Mouse (Mus musculus): ENCODE measurements around the gene Ahnak. TPM values are rescaled to one million over a fixed set of nuclear protein-coding genes. Genes with fewer than 3 reads are reported as not detected.

Ahnak gene
- polyA plus RNA-seq, 1 experiment from 2014 or later, result 10.6 TPM

GRCm38 (mm10) chr19:9071456-9072156 lies 82.5 kb downstream of the Ahnak start:
- ATAC-seq (replicated peaks; ENCODE audit: insufficient number of reproducible peaks, low FRiP score, low TSS enrichment, low read depth) (no peak), DNase-seq (ENCODE audit: low spot score) (no peak)
- no peak overlapping the region for H3K9ac ChIP-seq (replicated peaks; ENCODE audit: low read length)
- no peak overlapping the region; the same call in 1 of the 2 replicates for H3K27ac ChIP-seq (replicated peaks; ENCODE audit: low read depth, low read length)
- H3K4me2 ChIP-seq (ENCODE audit: low read depth, low read length), result no peak overlapping the region
- no peak overlapping the region for H3K4me3 ChIP-seq (ENCODE audit: low read depth, low read length)
- no peaks in the 10 kb centered on the region for H3K4me1 ChIP-seq (ENCODE audit: control insufficient read depth, insufficient read depth, low read length)
- H3K9me3 ChIP-seq (replicated peaks; ENCODE audit: control insufficient read depth, low read length), result no peaks in the 10 kb centered on the region
- H3K27me3 ChIP-seq (ENCODE audit: control insufficient read depth, insufficient read depth, low read length), result no peaks in the 10 kb centered on the region
- 65% methylated on average over 7 of the region's 7 CpGs for WGBS
- H3K36me3 ChIP-seq (replicated peaks; ENCODE audit: control insufficient read depth, insufficient read depth, low read depth, low read length), result no peaks in the 10 kb centered on the region

GRCm38 (mm10) chr19:9072157-9072530 lies 83.1 kb downstream of the Ahnak start:
- DNase-seq (ENCODE audit: low spot score) (no peak), ATAC-seq (replicated peaks; ENCODE audit: insufficient number of reproducible peaks, low FRiP score, low TSS enrichment, low read depth) (no peak)
- no peaks in the 10 kb centered on the region for H3K27me3 ChIP-seq (ENCODE audit: control insufficient read depth, insufficient read depth, low read length)
- H3K4me2 ChIP-seq (ENCODE audit: low read depth, low read length), result no peak overlapping the region
- H3K9ac ChIP-seq (replicated peaks; ENCODE audit: low read length), result no peak overlapping the region
- WGBS, result 80% methylated on average over 2 of the region's 2 CpGs
- H3K4me1 ChIP-seq (ENCODE audit: control insufficient read depth, insufficient read depth, low read length), result no peaks in the 10 kb centered on the region
- H3K36me3 ChIP-seq (replicated peaks; ENCODE audit: control insufficient read depth, insufficient read depth, low read depth, low read length), result no peaks in the 10 kb centered on the region
- no peak overlapping the region for H3K27ac ChIP-seq (replicated peaks; ENCODE audit: low read depth, low read length)
- no peaks in the 10 kb centered on the region for H3K9me3 ChIP-seq (replicated peaks; ENCODE audit: control insufficient read depth, low read length)
- no peak overlapping the region for H3K4me3 ChIP-seq (ENCODE audit: low read depth, low read length)

GRCm38 (mm10) chr19:9073776-9074411 lies 84.8 kb downstream of the Ahnak start:
- H3K36me3 ChIP-seq (replicated peaks; ENCODE audit: control insufficient read depth, insufficient read depth, low read depth, low read length), result no peaks in the 10 kb centered on the region
- H3K4me1 ChIP-seq (ENCODE audit: control insufficient read depth, insufficient read depth, low read length), result no peaks in the 10 kb centered on the region
- no peak overlapping the region for H3K27ac ChIP-seq (replicated peaks; ENCODE audit: low read depth, low read length)
- WGBS, result 71% methylated on average over 12 of the region's 12 CpGs
- no peaks in the 10 kb centered on the region for H3K27me3 ChIP-seq (ENCODE audit: control insufficient read depth, insufficient read depth, low read length)
- H3K9me3 ChIP-seq (replicated peaks; ENCODE audit: control insufficient read depth, low read length), result no peaks in the 10 kb centered on the region
- no peak overlapping the region for H3K4me2 ChIP-seq (ENCODE audit: low read depth, low read length)
- H3K4me3 ChIP-seq (ENCODE audit: low read depth, low read length), result no peak overlapping the region
- H3K9ac ChIP-seq (replicated peaks; ENCODE audit: low read length), result no peak overlapping the region
- ATAC-seq (replicated peaks; ENCODE audit: insufficient number of reproducible peaks, low FRiP score, low TSS enrichment, low read depth) (no peak), DNase-seq (ENCODE audit: low spot score) (no peak)

GRCm38 (mm10) chr19:9074424-9074823 lies 85.3 kb downstream of the Ahnak start:
- no peak overlapping the region for H3K27ac ChIP-seq (replicated peaks; ENCODE audit: low read depth, low read length)
- ATAC-seq (replicated peaks; ENCODE audit: insufficient number of reproducible peaks, low FRiP score, low TSS enrichment, low read depth) (no peak), DNase-seq (ENCODE audit: low spot score) (no peak)
- H3K36me3 ChIP-seq (replicated peaks; ENCODE audit: control insufficient read depth, insufficient read depth, low read depth, low read length), result no peaks in the 10 kb centered on the region
- WGBS, result 78% methylated on average over 4 of the region's 4 CpGs
- H3K27me3 ChIP-seq (ENCODE audit: control insufficient read depth, insufficient read depth, low read length), result no peaks in the 10 kb centered on the region
- no peak overlapping the region for H3K4me2 ChIP-seq (ENCODE audit: low read depth, low read length)
- no peaks in the 10 kb centered on the region for H3K9me3 ChIP-seq (replicated peaks; ENCODE audit: control insufficient read depth, low read length)
- H3K4me3 ChIP-seq (ENCODE audit: low read depth, low read length), result no peak overlapping the region
- H3K9ac ChIP-seq (replicated peaks; ENCODE audit: low read length), result no peak overlapping the region
- no peaks in the 10 kb centered on the region for H3K4me1 ChIP-seq (ENCODE audit: control insufficient read depth, insufficient read depth, low read length)

- H3K9me3 ChIP-seq (replicated peaks; ENCODE audit: control insufficient read depth, low read length), result no peaks in the 10 kb centered on the region
- no peaks in the 10 kb centered on the region for H3K4me1 ChIP-seq (ENCODE audit: control insufficient read depth, insufficient read depth, low read length)
- no peaks in the 10 kb centered on the region for H3K27me3 ChIP-seq (ENCODE audit: control insufficient read depth, insufficient read depth, low read length)
- H3K4me2 ChIP-seq (ENCODE audit: low read depth, low read length), result no peak overlapping the region
- H3K9ac ChIP-seq (replicated peaks; ENCODE audit: low read length), result no peak overlapping the region
- DNase-seq (ENCODE audit: low spot score), result no peak
- WGBS, result 75% methylated on average over 2 of the region's 2 CpGs
- no peak overlapping the region for H3K4me3 ChIP-seq (ENCODE audit: low read depth, low read length)
- no peaks in the 10 kb centered on the region for H3K36me3 ChIP-seq (replicated peaks; ENCODE audit: control insufficient read depth, insufficient read depth, low read depth, low read length)
- H3K27ac ChIP-seq (replicated peaks; ENCODE audit: low read depth, low read length), result no peak overlapping the region
- no peak for ATAC-seq (replicated peaks; ENCODE audit: insufficient number of reproducible peaks, low FRiP score, low TSS enrichment, low read depth)
Observed at GRCm38 (mm10) chr19:9075558-9075957, 86.5 kb downstream of the Ahnak start.

GRCm38 (mm10) chr19:9076035-9076434 lies 87.0 kb downstream of the Ahnak start:
- no peak overlapping the region for H3K27ac ChIP-seq (replicated peaks; ENCODE audit: low read depth, low read length)
- H3K9me3 ChIP-seq (replicated peaks; ENCODE audit: control insufficient read depth, low read length), result no peaks in the 10 kb centered on the region
- no peak overlapping the region for H3K4me2 ChIP-seq (ENCODE audit: low read depth, low read length)
- ATAC-seq (replicated peaks; ENCODE audit: insufficient number of reproducible peaks, low FRiP score, low TSS enrichment, low read depth) (no peak), DNase-seq (ENCODE audit: low spot score) (no peak)
- WGBS, result 95% methylated on average over 3 of the region's 3 CpGs
- H3K4me3 ChIP-seq (ENCODE audit: low read depth, low read length), result no peak overlapping the region
- H3K36me3 ChIP-seq (replicated peaks; ENCODE audit: control insufficient read depth, insufficient read depth, low read depth, low read length), result no peaks in the 10 kb centered on the region
- no peak overlapping the region for H3K9ac ChIP-seq (replicated peaks; ENCODE audit: low read length)
- no peaks in the 10 kb centered on the region for H3K4me1 ChIP-seq (ENCODE audit: control insufficient read depth, insufficient read depth, low read length)
- no peaks in the 10 kb centered on the region for H3K27me3 ChIP-seq (ENCODE audit: control insufficient read depth, insufficient read depth, low read length)

- Histone ChIP-seq H3K4me3 (ENCODE audit: low read depth, low read length) (no peak overlapping the region), H3K9me3 (replicated peaks; ENCODE audit: control insufficient read depth, low read length) (no peaks in the 10 kb centered on the region), H3K9ac (replicated peaks; ENCODE audit: low read length) (no peak overlapping the region), H3K27me3 (ENCODE audit: control insufficient read depth, insufficient read depth, low read length) (no peaks in the 10 kb centered on the region), H3K36me3 (replicated peaks; ENCODE audit: control insufficient read depth, insufficient read depth, low read depth, low read length) (no peaks in the 10 kb centered on the region), H3K27ac (replicated peaks; ENCODE audit: low read depth, low read length) (no peak overlapping the region), H3K4me2 (ENCODE audit: low read depth, low read length) (no peak overlapping the region), H3K4me1 (ENCODE audit: control insufficient read depth, insufficient read depth, low read length) (no peaks in the 10 kb centered on the region)
- no peak for DNase-seq (ENCODE audit: low spot score)
- 77% methylated on average over 4 of the region's 4 CpGs for WGBS
- no peak for ATAC-seq (replicated peaks; ENCODE audit: insufficient number of reproducible peaks, low FRiP score, low TSS enrichment, low read depth)
Observed at GRCm38 (mm10) chr19:9076982-9077660, 88.0 kb downstream of the Ahnak start.

- H3K4me2 ChIP-seq (ENCODE audit: low read depth, low read length), result no peak overlapping the region
- no peaks in the 10 kb centered on the region for H3K27me3 ChIP-seq (ENCODE audit: control insufficient read depth, insufficient read depth, low read length)
- DNase-seq (ENCODE audit: low spot score) (no peak), ATAC-seq (replicated peaks; ENCODE audit: insufficient number of reproducible peaks, low FRiP score, low TSS enrichment, low read depth) (no peak)
- H3K4me1 ChIP-seq (ENCODE audit: control insufficient read depth, insufficient read depth, low read length), result no peaks in the 10 kb centered on the region
- no peaks in the 10 kb centered on the region for H3K36me3 ChIP-seq (replicated peaks; ENCODE audit: control insufficient read depth, insufficient read depth, low read depth, low read length)
- 38% methylated on average over 7 of the region's 7 CpGs for WGBS
- no peak overlapping the region for H3K27ac ChIP-seq (replicated peaks; ENCODE audit: low read depth, low read length)
- H3K4me3 ChIP-seq (ENCODE audit: low read depth, low read length), result no peak overlapping the region
- no peak overlapping the region for H3K9ac ChIP-seq (replicated peaks; ENCODE audit: low read length)
- H3K9me3 ChIP-seq (replicated peaks; ENCODE audit: control insufficient read depth, low read length), result no peaks in the 10 kb centered on the region
Observed at GRCm38 (mm10) chr19:9079916-9080315, 90.8 kb downstream of the Ahnak start.

Measured in embryonic facial prominence, embryonic 11.5 days (tissue).